Mouse (Mus musculus): Measurements from ENCODE around the gene Akap8l.
A peak's percentile ranks its signal among the peaks of the same experiment; 100 is the strongest.

Gene Akap8l

GRCm38 (mm10) chr17:32350382-32350983, at the start of gene Akap8l:
Gene Akap8l, minus strand, starts transcription at chr17:32350607.
- peak; percentile 97 for DNase-seq (ENCODE audit: low read depth, low spot score)

DNA sequence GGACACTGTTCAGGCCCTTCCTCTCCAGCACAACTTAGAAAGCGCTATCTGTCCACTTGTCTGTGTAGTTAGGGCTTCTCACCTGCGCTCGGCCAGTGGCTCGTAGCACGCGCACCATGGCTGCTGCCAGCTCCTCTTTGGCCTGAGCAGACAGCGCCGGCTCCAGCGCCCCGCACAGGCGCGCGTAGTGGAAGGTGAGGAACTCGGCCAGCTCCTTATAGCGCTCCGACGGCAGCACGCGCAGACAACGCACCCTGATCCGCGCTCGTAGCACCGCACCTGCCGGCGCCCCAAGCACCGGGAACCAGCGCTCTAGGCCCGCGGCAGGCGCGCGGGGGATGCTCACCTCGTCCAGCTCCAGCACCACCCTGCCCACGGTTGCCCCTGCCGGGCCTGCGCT, 45.9 kb upstream of the Akap8l start:
- no peak for DNase-seq (ENCODE audit: low read depth, low spot score)

GRCm38 (mm10) chr17:32393944-32394343, 43.5 kb upstream of the Akap8l start:
- DNase-seq (ENCODE audit: low read depth, low spot score), result no peak

DNA sequence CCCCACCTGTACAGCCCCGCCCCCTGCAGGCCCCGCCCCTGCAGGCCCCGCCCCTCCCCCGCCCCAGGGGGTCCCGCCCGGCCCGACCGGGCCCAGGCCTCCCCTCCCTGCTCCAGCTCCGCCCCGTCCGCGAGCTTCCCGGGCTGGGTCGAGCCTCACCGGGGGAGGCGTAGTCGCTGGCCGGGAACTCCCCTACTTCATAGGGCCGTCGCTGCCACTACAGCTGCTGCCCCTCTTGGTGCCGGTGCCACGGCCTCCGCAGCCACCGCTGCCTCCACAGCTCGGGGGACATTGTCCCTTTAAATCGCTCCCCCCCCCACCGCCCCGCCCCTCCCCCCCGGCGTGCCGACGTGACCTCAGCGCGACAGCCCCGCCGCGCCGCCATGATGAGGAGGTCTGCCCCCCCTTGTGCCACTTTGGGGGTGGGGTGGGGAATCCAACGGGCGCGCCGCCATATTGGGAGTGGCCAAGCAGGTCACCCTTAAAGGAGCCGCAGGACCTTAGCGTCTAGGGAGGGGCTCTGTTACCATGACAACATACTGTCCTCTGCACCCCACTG, 38.8 kb upstream of the Akap8l start, which contains the start of gene Wiz:
Gene Wiz, minus strand, starts transcription at position 339 of the 559 bp plus-strand sequence.
- DNase-seq (ENCODE audit: low read depth, low spot score), result peak; percentile 94

DNA sequence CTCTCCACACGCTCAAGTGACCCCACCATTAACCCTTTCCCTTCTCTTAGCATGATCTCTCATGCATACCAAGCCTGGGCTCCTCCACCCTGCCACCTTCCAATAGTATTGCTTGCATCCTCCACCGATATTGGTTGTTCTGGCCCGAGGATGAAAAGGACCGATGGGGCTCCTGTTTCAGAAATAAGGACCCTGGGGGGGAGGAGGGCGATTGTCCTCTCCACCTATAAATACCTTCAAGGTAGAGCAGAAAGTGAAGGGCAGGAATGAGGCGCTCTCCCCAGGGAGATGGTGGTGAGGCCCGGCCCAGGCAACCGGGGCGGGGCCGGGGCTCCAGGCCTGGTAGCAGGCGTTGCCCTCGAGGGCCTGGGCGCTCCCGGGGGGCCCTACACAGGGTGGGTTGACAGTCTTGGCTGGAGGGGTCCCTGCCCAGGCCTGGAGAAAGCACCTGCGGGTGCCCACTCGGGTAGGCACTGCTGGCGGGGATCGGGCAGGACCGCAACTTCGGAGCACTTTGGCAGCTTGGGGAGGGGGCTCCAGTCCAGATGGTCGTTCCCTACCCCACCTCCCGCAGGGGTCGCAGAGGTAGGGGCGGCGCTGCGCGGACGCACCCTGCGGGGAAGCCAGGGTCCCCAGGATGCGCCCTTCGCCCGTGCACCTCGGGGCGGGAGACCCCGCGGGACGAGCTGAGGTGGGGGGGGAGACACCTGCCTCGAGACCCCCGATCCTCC, 38.1 kb upstream of the Akap8l start:
- no peak for DNase-seq (ENCODE audit: low read depth, low spot score)

GRCm38 (mm10) chr17:32387986-32388369, 37.6 kb upstream of the Akap8l start:
- no peak for DNase-seq (ENCODE audit: low read depth, low spot score)

DNA sequence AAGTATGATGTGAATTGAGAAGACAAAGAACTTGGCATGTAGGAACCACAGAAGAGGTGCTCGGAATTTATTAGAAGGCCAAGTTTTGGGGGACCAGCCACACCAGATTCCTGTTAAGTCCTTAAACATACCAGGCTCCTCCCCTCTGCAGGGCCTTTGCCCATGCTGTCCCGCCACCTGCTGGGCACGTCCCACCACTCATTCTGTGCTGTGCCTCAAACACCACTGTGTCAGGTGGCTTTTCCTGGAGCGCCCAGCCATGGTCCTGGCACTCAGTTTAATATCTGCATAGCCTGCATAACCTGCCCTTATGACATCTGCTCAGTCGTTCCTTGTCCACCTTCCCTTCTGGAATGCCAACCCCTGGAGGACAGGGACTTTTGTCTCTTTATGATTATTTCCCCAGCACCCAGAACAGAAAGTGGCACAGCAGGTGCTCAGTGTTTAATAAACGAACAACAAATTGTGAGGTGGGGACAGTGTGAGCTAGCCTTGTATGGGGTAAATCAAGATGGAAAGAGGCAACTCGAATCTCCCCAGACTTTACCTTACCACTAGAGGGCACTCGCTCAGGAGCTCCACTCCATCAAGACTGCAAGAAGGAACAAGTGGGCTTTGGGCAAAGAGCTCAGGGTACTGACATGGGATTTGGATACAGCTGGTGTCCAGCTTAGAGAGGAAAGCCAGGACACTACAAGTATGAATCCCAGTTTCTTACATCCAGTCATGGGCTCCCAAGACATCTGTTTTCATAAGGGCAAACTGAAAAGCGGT, 36.4 kb upstream of the Akap8l start:
- peak; percentile 81 for DNase-seq (ENCODE audit: low read depth, low spot score)

DNA sequence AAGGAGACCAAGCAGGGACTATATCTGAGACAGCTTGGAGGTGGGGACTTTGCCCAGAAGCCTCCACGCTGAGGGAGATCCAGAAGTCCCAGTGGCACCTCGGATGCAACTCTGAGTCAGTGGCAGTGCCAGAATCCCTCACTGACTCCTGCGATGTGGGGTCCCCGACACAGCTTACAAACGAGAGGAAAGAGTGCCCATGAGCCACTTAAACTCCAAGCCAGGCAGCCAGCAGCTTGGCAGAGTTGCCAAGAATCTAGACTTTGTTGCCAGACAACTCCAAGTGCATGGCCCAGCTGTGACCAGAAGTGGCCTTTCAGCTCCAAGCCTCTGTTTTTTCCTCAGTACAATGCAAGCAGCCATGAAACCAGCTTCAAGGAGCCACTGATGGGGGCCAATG, 33.3 kb upstream of the Akap8l start:
- no peak for DNase-seq (ENCODE audit: low read depth, low spot score)

DNA sequence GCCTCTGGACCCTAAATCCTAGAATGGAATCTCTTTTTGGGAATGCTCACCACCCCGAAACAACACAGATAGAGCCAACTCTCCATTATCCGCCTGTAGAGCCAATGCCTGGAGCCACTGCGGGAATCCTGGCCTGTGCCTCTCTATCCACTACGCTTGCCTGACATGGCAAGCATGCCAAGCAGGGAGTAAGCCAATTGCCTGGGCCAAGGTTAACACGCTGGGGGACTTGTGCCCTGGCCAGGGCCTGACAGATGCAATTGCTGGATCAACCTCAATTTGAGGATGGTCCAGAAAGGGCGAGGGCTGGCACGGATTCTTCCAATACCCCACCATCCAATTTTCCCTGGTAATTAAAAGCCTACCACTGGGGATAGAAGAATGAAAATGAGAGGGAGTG, 32.2 kb upstream of the Akap8l start:
- no peak for DNase-seq (ENCODE audit: low read depth, low spot score)

DNA sequence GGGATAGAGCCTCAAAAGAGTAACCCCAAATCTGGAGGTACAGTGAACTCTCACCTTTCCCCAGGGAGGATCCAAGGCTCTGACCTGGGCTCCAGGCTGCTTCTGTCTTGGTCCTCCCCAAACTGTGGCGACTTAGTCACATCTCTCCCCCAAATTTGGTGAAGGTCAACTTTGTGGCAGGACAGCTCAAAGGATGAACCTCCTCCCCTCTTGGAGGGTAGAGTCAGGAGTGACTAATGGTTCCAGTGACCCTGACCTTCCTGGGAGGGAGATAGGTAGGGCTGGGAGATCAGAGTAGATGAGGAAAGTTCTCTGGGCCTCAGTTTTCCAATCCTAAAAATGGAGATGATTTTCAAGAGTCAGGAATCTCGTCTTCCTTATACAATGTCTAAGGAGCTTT, 28.4 kb upstream of the Akap8l start:
- no peak for DNase-seq (ENCODE audit: low read depth, low spot score)

- DNase-seq (ENCODE audit: low read depth, low spot score), result no peak
These were observed 26.7 kb upstream of the Akap8l start for GRCm38 (mm10) chr17:32377137-32377536.

DNA sequence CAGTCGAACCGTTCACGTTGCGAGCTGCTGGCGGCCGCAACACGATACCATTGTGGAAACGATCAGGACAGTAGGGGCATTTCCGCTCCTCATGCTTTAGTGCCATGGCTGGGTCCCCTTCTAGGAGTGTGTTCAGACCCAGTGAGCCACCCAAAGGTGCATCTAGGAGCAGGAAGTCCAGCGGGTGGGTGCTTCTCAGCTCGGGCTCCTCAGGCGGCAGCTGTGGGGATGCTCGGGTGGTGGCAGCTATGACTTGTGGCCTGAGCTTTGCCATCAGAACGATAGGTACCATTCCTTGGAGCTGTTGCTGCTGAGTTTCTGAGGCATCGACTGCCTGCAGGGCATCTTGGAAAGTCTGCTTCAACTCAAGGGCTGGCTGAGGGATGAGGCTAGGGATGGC, 26.1 kb upstream of the Akap8l start:
- no peak for DNase-seq (ENCODE audit: low read depth, low spot score)

DNA sequence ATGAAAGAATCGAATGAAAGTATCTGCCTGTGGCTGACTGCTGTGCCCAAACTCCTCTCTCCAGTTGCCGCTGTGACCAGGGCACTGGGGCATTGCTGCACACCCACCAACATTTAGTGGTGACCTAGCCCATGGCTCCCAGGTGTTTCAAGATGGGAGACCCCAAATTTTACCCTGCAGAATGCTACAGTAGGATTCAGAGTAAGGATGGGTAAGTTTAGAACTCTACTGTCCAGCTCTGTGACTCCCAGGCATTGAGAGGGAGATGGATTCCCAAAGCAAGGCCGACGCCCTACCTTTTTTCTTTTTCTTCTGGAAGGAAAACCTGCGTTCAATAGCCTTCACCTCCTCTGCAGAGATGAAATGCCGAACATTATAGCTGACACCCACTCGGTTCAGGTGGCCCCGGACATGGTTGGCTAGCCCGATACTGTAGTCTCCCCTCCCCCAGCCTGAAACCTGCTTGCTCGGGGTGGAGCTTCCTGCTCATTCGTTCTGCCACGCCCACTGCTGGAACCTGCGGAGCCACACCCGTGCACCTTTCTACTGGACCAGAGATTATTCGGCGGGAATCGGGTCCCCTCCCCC, 18.7 kb upstream of the Akap8l start:
- DNase-seq (ENCODE audit: low read depth, low spot score), result peak; percentile 71

DNA sequence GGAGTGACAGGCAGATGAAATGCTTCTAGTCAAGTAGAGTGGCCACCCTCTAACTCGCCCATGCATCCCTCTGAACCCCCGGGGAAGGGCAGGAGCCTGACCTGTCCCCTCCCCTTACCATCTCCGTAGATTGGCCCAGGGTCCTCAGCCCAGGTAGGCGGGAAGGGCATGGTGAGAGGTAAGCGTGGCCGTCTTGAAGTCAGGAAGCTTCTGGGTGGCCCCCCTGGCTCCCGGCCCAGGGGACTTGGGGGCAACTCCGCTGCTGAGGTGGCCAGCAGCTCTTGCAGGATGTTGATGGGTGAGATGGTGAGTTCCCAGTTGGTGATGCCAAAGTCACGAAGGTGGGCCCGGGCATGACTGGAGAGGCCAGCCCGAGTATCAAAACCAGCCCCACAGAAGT, 17.3 kb upstream of the Akap8l start:
- DNase-seq (ENCODE audit: low read depth, low spot score), result no peak

GRCm38 (mm10) chr17:32365296-32365695, 14.9 kb upstream of the Akap8l start:
- no peak for DNase-seq (ENCODE audit: low read depth, low spot score)

GRCm38 (mm10) chr17:32364850-32365249, 14.4 kb upstream of the Akap8l start:
- no peak for DNase-seq (ENCODE audit: low read depth, low spot score)

DNA sequence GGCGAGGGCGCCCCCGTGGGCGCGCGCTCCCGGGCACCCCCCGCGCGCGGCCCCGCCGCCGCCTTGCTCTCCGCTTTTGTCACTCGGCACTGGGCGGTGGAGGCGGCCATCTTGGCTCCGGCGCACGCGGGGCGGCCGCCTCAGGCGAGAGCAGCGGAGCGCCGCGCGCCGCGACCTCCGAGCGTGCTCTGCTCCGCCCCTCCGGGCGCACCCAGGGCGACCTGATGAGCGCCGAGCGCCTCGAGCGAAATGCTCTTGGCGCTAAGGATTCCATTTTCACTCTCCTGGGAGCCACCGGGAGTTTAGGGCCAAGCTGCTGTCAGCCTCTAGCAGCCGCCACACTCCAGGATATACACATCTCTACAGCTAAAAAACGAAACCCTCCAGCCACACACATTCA, 13.9 kb upstream of the Akap8l start:
- DNase-seq (ENCODE audit: low read depth, low spot score), result peak; percentile 92

DNA sequence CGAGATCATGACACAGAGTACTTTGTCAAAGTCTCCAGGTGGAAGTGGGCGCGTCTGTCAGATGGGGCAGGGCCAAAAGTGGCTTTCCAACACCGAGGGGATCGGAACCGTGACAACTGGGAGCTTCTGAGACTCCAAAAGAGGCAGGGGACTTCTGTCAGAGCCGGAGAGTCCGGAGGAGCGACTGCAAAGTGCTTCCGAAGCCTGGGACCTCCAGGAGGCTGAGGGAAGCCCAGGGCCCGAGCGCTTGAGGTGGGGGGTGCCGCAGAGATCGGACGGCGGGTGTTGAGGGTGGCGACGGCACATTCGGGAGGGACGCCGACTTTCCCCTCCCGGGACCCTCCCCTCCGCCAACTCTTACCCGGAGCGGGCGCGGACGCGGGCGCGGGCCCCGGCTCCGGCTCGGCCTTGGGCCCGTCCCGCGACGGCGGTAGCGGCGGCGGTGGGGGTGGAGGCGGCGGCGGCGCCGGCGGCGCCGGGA, 13.5 kb upstream of the Akap8l start:
- DNase-seq (ENCODE audit: low read depth, low spot score), result peak; percentile 34

GRCm38 (mm10) chr17:32362686-32363085, 12.3 kb upstream of the Akap8l start:
- no peak for DNase-seq (ENCODE audit: low read depth, low spot score)

- DNase-seq (ENCODE audit: low read depth, low spot score), result no peak
These were observed 9.5 kb upstream of the Akap8l start for GRCm38 (mm10) chr17:32359928-32360327.

DNA sequence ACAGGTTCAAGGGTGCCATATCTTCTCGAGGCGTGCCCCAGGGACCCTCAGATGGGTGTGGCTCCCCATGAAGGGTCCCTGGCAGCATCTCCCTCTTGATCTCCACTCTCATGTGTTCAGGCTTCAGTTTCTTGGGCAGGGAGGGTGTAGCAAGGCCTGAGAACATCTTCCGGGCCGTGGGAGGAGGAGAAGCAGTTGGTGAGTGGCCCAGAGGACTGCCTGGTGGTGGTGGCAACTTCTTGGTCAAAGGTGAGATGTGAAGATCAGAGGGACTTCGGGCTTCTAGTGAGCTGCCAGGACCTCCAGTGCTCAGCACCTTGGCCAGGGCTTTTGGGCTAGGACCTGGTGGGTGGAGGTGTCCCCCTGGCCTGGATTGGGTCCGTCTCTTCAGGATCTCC, 8.5 kb upstream of the Akap8l start:
- DNase-seq (ENCODE audit: low read depth, low spot score), result no peak

Measured in CD4-positive, CD25-positive, alpha-beta regulatory T cell, adult 2 months (primary cell).